Mouse (Mus musculus) embryonic fibroblast, embryonic 13.5 days (primary cell): ENCODE measurements around the gene Rgs17.

Experiments
- CTCF ChIP-seq: IDR thresholded peaks from 2 replicates; pipeline ENCODE4 v1.5.1; 2011; ENCODE audit warnings: mild to moderate bottlenecking, control low read depth, low read length, moderate library complexity, borderline replicate concordance; ENCODE audit not compliant: insufficient read depth
- POLR2A ChIP-seq: IDR thresholded peaks from 2 replicates; pipeline ENCODE4 v1.6.1; 2011; ENCODE audit warnings: low read depth, mild to moderate bottlenecking, control low read depth, low read length, moderate library complexity

DNA sequence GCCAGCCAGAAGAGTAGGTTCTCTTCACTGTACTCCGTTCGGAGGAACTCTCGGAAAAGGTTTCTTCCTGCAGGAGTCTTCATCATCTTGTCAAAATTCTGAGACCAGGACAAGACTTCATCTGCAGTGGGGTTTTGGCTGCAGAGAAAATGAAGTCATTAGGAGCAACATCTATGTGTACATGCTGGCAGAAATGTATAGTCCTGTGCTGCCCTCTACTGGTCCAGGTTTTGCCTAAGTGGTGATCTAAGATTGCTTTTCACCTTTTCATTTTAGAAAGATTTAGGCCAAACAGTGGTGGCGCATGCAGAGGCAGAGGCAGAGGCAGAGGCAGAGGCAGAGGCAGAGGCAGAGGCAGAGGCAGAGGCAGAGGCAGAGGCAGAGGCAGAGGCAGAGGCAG, 80.8 kb downstream of the Rgs17 start:
- no peak for TF ChIP-seq CTCF
- no peak for TF ChIP-seq POLR2A
